25 mouse cellular contexts compared by ENCODE assay signal in the genomic region with DNA sequence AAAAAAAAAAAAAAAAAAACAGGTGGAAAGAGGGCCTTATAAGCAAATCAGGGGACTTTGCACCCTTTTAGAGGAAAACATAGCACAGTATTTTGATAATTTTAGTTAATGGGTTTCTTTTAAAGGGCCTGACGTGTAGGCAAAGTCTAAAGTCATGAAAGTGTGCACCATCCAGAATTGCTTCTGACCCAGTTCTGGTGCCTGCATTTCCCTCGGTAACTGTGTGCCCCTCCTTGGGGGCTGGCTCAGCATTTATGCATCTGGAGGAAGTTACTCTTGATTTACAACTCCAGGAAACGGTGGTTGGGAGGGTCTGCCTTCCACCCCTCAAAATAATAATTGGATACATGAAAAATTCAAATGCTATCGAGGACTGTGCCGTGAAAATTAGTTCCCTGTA. TPM values are rescaled to one million over a fixed set of nuclear protein-coding genes. Genes with fewer than 3 reads are reported as not detected.
DNase-seq lines count a peak whose midpoint lies in the region; ATAC-seq and TF ChIP-seq lines count a peak whose summit lies in the region.
"Had no signal": no experiment of that assay in that cellular context is flagged by ENCODE, and none has a peak within 500 bp of the region (broad histone marks: within the 10 kb centered on the region; RNA-seq: fewer than 3 reads in every experiment).

No protein-coding gene starts in this region.

- no peak overlapping the region for H3K4me3 ChIP-seq in kidney, embryonic 14.5 days (ENCODE audit: low read length)
- H3K4me3 ChIP-seq in limb, embryonic 14.5 days (replicated peaks; ENCODE audit: low read length), result no peak overlapping the region
- H3K4me3 ChIP-seq: forebrain, embryonic 15.5 days; liver, embryonic 15.5 days; lung, embryonic 15.5 days had no signal

- no peak for TF ChIP-seq POLR2A in limb, embryonic 14.5 days (IDR thresholded peaks at IDR 0.05; ENCODE audit: borderline replicate concordance, extremely low read depth, insufficient read depth, insufficient read length)

- intact Hi-C loops in gastrocnemius, postnatal 14 days (cut with DNase I; ENCODE audit: low total_unique reads), result no loop called here

- H3K27me3 ChIP-seq in kidney, embryonic 14.5 days (ENCODE audit: control insufficient read depth, insufficient read depth, low read length), result no peaks in the 10 kb centered on the region
- H3K27me3 ChIP-seq in limb, embryonic 14.5 days (ENCODE audit: control insufficient read depth, insufficient read depth, low read length), result no peaks in the 10 kb centered on the region
- H3K27me3 ChIP-seq: CH12.LX; forebrain, embryonic 15.5 days; liver, embryonic 15.5 days; lung, embryonic 15.5 days had no signal

- no peak for DNase-seq in kidney, adult 18-20 months
- DNase-seq in kidney, postnatal 14 days, result peak; percentile 30
- DNase-seq in limb, embryonic 14.5 days (ENCODE audit: low spot score), result no peak
- DNase-seq in spleen, adult 18-20 months, result no peak
- no peak for DNase-seq in gastrocnemius, postnatal 14 days
- DNase-seq in adrenal gland, adult 8-10 months, result no peak
- DNase-seq: adrenal gland, adult 2 months; cerebellum, adult 18-20 months; cerebellum, postnatal 14 days; gastrocnemius, postnatal 25 days; heart, adult 18-20 months; liver; lung, postnatal 36 days; thymus, adult 2 months; thymus, postnatal 4 days had no signal

- no peaks in the 10 kb centered on the region for H3K36me3 ChIP-seq in kidney, embryonic 14.5 days (ENCODE audit: control insufficient read depth, insufficient read depth, low read length)
- H3K36me3 ChIP-seq in limb, embryonic 14.5 days (ENCODE audit: control insufficient read depth, insufficient read depth, low read length), result no peaks in the 10 kb centered on the region
- H3K36me3 ChIP-seq: forebrain, embryonic 15.5 days; G1E; liver, embryonic 15.5 days; lung, embryonic 15.5 days had no signal

- H3K4me2 ChIP-seq in kidney, embryonic 14.5 days (replicated peaks; ENCODE audit: low read depth, low read length), result no peak overlapping the region
- H3K4me2 ChIP-seq in limb, embryonic 14.5 days (replicated peaks; ENCODE audit: low read depth, low read length, severe bottlenecking), result no peak overlapping the region
- H3K4me2 ChIP-seq: forebrain, embryonic 15.5 days; hindbrain, embryonic 14.5 days; liver, embryonic 15.5 days; lung, embryonic 15.5 days had no signal

- no peak for ATAC-seq in kidney, embryonic 14.5 days (ENCODE audit: low FRiP score, low TSS enrichment)
- ATAC-seq in hematopoietic stem cell, adult 5-6 weeks (replicated peaks in 1 of 2; ENCODE audit: insufficient read depth in 1 of 2, low FRiP score in 2 of 2, low TSS enrichment in 1 of 2, low read depth in 1 of 2, poor library complexity in 2 of 2, severe bottlenecking in 2 of 2), result peak; percentile 84 to 88
- ATAC-seq in limb, embryonic 14.5 days (ENCODE audit: low FRiP score, low read depth), result no peak
- ATAC-seq: forebrain, embryonic 15.5 days; inflammation-experienced regulatory T-cells, adult 6 months; Patski had no signal

- 31% methylated on average over 5 of the region's 5 CpGs for WGBS in kidney, embryonic 14.5 days
- 18% methylated on average over 5 of the region's 5 CpGs for WGBS in limb, embryonic 14.5 days

- no peaks in the 10 kb centered on the region for H3K9me3 ChIP-seq in kidney, embryonic 14.5 days (ENCODE audit: control insufficient read depth, low read length)
- H3K9me3 ChIP-seq in limb, embryonic 14.5 days (ENCODE audit: control insufficient read depth, low read length), result no peaks in the 10 kb centered on the region
- H3K9me3 ChIP-seq: forebrain, embryonic 15.5 days; G1E; liver, embryonic 15.5 days; lung, embryonic 15.5 days had no signal

- H3K4me1 ChIP-seq in kidney, embryonic 14.5 days (ENCODE audit: control insufficient read depth, insufficient read depth, low read length), result peaks cover 7% of the 10 kb centered on the region
- peaks cover 37% of the 10 kb centered on the region for H3K4me1 ChIP-seq in limb, embryonic 14.5 days (ENCODE audit: control insufficient read depth, insufficient read depth, low read length)
- H3K4me1 ChIP-seq: liver, embryonic 15.5 days had no signal

- no peak overlapping the region for H3K9ac ChIP-seq in kidney, embryonic 14.5 days (ENCODE audit: low read depth, low read length)
- H3K9ac ChIP-seq in limb, embryonic 14.5 days (ENCODE audit: low read depth, low read length, severe bottlenecking), result no peak overlapping the region
- H3K9ac ChIP-seq: forebrain, embryonic 15.5 days; hindbrain, embryonic 14.5 days; liver, embryonic 15.5 days; lung, embryonic 15.5 days had no signal

- peak overlapping the region; percentile 14; the same call in 1 of the 2 replicates for H3K27ac ChIP-seq in kidney, embryonic 14.5 days (ENCODE audit: low read depth, low read length)
- H3K27ac ChIP-seq in limb, embryonic 14.5 days (replicated peaks; ENCODE audit: low read depth, low read length), result peak overlapping the region; percentile 63
- H3K27ac ChIP-seq: forebrain, embryonic 15.5 days; hindbrain, embryonic 14.5 days; liver, embryonic 15.5 days; lung, embryonic 15.5 days had no signal

RNA-seq across cellular contexts. Expression of gene Arhgef26, which starts 58.0 kb away (rescaled TPM):
- polyA plus RNA-seq in kidney, embryonic 14.5 days (2014; fragmentation: Nextera tagmentation; extraction: Ambion mirVana), result 8.5 and 11.4 TPM in 2 replicates
- 0.06 TPM in 1 of 2 replicates, not detected in the other for total RNA-seq in hematopoietic stem cell, adult 5-6 weeks (2017)
- polyA plus RNA-seq in limb, embryonic 14.5 days (2012; rRNA removed), result 5.8 and 6.3 TPM in 2 replicates
- 6.2 and 8.6 TPM in 2 replicates for polyA plus RNA-seq in limb, embryonic 14.5 days (2014; fragmentation: Nextera tagmentation; extraction: Ambion mirVana)
- total RNA-seq in gastrocnemius, postnatal 14 days (2021), result 1 to 10 TPM; 3.1 to 3.7 TPM
- total RNA-seq in adrenal gland, adult 8-10 months (2022), result 1 to 10 TPM; 2.2 to 5.2 (median 2.5) TPM
- polyA plus RNA-seq: G1E had no signal

Comparison
In these comparisons a context has a peak if more than half of its experiments do, and no peak if none do; other contexts are left out.
1. ATAC-seq: peak in hematopoietic stem cell, adult 5-6 weeks (2 of 2); none in kidney, embryonic 14.5 days (single experiment) and limb, embryonic 14.5 days (single experiment).